8 mouse cellular contexts compared by ENCODE assay signal in the genomic region with DNA sequence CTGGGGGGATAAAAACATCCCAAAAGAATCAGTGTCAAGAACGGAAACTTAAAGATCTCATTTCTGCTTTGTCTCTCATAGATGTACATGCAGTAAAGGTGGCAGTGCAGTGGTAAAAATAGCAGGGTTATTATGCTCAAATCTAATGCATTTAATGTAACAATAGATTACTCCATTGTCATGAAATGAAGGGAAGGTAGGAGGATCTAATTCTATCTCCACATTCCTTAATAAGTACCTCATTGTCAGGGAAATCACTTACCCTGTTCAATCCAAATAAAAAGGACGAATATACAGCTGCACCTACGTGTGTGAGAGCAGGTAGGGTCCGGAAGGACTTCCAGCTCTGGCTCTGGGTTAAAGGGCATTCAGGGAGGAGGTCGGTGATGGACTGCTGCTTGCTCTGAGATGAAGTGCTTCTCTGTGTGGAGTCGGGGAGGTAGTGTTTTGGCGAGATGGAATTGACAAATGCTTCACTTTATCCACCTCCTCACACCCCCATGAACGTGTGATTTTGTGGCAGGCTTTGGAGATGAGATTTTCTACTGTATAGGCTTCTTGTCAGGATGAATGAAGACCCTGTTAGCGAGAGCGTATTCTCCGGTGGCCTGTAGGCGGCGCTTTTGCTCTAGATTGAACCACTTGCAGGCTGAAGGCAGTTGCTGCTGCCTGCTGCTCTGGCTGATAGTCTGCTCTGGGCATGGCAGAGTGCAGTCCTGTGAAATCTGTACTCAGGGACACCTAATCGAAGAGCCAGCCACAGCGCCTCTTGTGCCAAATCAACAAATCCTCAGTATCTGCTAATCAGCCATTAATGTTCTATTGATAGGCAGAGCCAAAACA.
DNase-seq lines count a peak whose midpoint lies in the region; ATAC-seq lines count a peak whose summit lies in the region.

No protein-coding gene starts in this region.

- ATAC-seq in intestine, embryonic 14.5 days (replicated peaks; ENCODE audit: low FRiP score, low TSS enrichment, low read depth) = no peak
- ATAC-seq in intestine, embryonic 16.5 days = no peak
- ATAC-seq in forebrain, embryonic 11.5 days (replicated peaks; ENCODE audit: low FRiP score) = peak; percentile 86
- peak; percentile 92 for ATAC-seq in hindbrain, embryonic 16.5 days
- peak; percentile 90 for ATAC-seq in neural tube, embryonic 15.5 days (ENCODE audit: low FRiP score)
- no peak for ATAC-seq in activated CD4-positive, CD25-positive, alpha-beta regulatory T cell, adult 4 months

- no peak overlapping the region for H3K27ac ChIP-seq in intestine, embryonic 14.5 days (ENCODE audit: low read depth)
- no peak overlapping the region for H3K27ac ChIP-seq in intestine, embryonic 16.5 days (ENCODE audit: low read length)
- H3K27ac ChIP-seq in forebrain, embryonic 11.5 days (ENCODE audit: low read depth, low read length) = no peak overlapping the region
- H3K27ac ChIP-seq in hindbrain, embryonic 16.5 days (ENCODE audit: low read depth, low read length) = no peak overlapping the region
- no peak overlapping the region for H3K27ac ChIP-seq in neural tube, embryonic 15.5 days (replicated peaks)

- H3K9ac ChIP-seq in intestine, embryonic 14.5 days (ENCODE audit: low read length) = no peak overlapping the region
- H3K9ac ChIP-seq in intestine, embryonic 16.5 days (ENCODE audit: low read depth, low read length) = no peak overlapping the region
- no peak overlapping the region for H3K9ac ChIP-seq in forebrain, embryonic 11.5 days (ENCODE audit: low read length)
- H3K9ac ChIP-seq in hindbrain, embryonic 16.5 days (ENCODE audit: low read depth, low read length) = no peak overlapping the region
- H3K9ac ChIP-seq in neural tube, embryonic 15.5 days (replicated peaks) = no peak overlapping the region

- no peaks in the 10 kb centered on the region for H3K27me3 ChIP-seq in intestine, embryonic 14.5 days (replicated peaks; ENCODE audit: control insufficient read depth, insufficient read depth, low read length)
- H3K27me3 ChIP-seq in intestine, embryonic 16.5 days (replicated peaks; ENCODE audit: control insufficient read depth, insufficient read depth, low read length) = no peaks in the 10 kb centered on the region
- no peaks in the 10 kb centered on the region for H3K27me3 ChIP-seq in forebrain, embryonic 11.5 days (ENCODE audit: control insufficient read depth, insufficient read depth, low read length)
- H3K27me3 ChIP-seq in hindbrain, embryonic 16.5 days (replicated peaks; ENCODE audit: control insufficient read depth, insufficient read depth, low read length) = no peaks in the 10 kb centered on the region
- H3K27me3 ChIP-seq in neural tube, embryonic 15.5 days (replicated peaks) = no peaks in the 10 kb centered on the region

- intact Hi-C loops in left cerebral cortex, postnatal 10 days (cut with DNase I) = loop anchor here (10.0 kb wide), 1 partner anchor 668 kb away; a partner anchor contains a TSS

- no peak overlapping the region for H3K4me2 ChIP-seq in intestine, embryonic 14.5 days (ENCODE audit: low read length)
- no peak overlapping the region for H3K4me2 ChIP-seq in intestine, embryonic 16.5 days (ENCODE audit: low read depth, low read length)
- no peak overlapping the region for H3K4me2 ChIP-seq in forebrain, embryonic 11.5 days (ENCODE audit: low read depth, low read length, severe bottlenecking)
- no peak overlapping the region for H3K4me2 ChIP-seq in hindbrain, embryonic 16.5 days (ENCODE audit: low read length)
- H3K4me2 ChIP-seq in neural tube, embryonic 15.5 days = no peak overlapping the region

- DNase-seq in intestine, embryonic 14.5 days (ENCODE audit: low spot score) = peak; percentile 73
- peak; percentile 87 for DNase-seq in brain, adult 2 months (ENCODE audit: low read depth, low spot score)
- DNase-seq in forebrain, embryonic 11.5 days (ENCODE audit: low spot score) = peak; percentile 87
- DNase-seq in left cerebral cortex, postnatal 10 days (ENCODE audit: extremely low spot score in 1 of 2, low spot score in 2 of 2) = peak; percentile 81 to 82

- no peaks in the 10 kb centered on the region for H3K9me3 ChIP-seq in intestine, embryonic 14.5 days (ENCODE audit: control insufficient read depth, low read length)
- no peaks in the 10 kb centered on the region for H3K9me3 ChIP-seq in intestine, embryonic 16.5 days (ENCODE audit: control insufficient read depth, low read length)
- H3K9me3 ChIP-seq in forebrain, embryonic 11.5 days (ENCODE audit: control insufficient read depth, low read length) = no peaks in the 10 kb centered on the region
- H3K9me3 ChIP-seq in hindbrain, embryonic 16.5 days (ENCODE audit: control insufficient read depth, low read length) = no peaks in the 10 kb centered on the region
- no peaks in the 10 kb centered on the region for H3K9me3 ChIP-seq in neural tube, embryonic 15.5 days (replicated peaks)

- H3K4me1 ChIP-seq in intestine, embryonic 14.5 days (replicated peaks; ENCODE audit: control insufficient read depth, insufficient read depth, low read length) = no peaks in the 10 kb centered on the region
- H3K4me1 ChIP-seq in intestine, embryonic 16.5 days (ENCODE audit: control insufficient read depth, insufficient read depth, low read length) = no peaks in the 10 kb centered on the region
- H3K4me1 ChIP-seq in forebrain, embryonic 11.5 days (replicated peaks; ENCODE audit: control insufficient read depth, insufficient read depth, low read length) = no peaks in the 10 kb centered on the region
- H3K4me1 ChIP-seq in hindbrain, embryonic 16.5 days (ENCODE audit: control insufficient read depth, insufficient read depth, low read depth, low read length) = no peaks in the 10 kb centered on the region; the same call in 1 of the 2 replicates
- no peaks in the 10 kb centered on the region for H3K4me1 ChIP-seq in neural tube, embryonic 15.5 days

- no peaks in the 10 kb centered on the region for H3K36me3 ChIP-seq in intestine, embryonic 14.5 days (ENCODE audit: control insufficient read depth, insufficient read depth, low read length)
- H3K36me3 ChIP-seq in intestine, embryonic 16.5 days (ENCODE audit: control insufficient read depth, insufficient read depth, low read length) = no peaks in the 10 kb centered on the region
- H3K36me3 ChIP-seq in forebrain, embryonic 11.5 days (ENCODE audit: control insufficient read depth, insufficient read depth, low read length) = no peaks in the 10 kb centered on the region
- no peaks in the 10 kb centered on the region for H3K36me3 ChIP-seq in hindbrain, embryonic 16.5 days (ENCODE audit: control insufficient read depth, insufficient read depth, low read length)
- H3K36me3 ChIP-seq in neural tube, embryonic 15.5 days = no peaks in the 10 kb centered on the region

- WGBS in intestine, embryonic 14.5 days = 20% methylated on average over 15 of the region's 15 CpGs
- WGBS in intestine, embryonic 16.5 days = 23% methylated on average over 15 of the region's 15 CpGs
- 23% methylated on average over 15 of the region's 15 CpGs for WGBS in forebrain, embryonic 11.5 days
- 20% methylated on average over 15 of the region's 15 CpGs for WGBS in hindbrain, embryonic 16.5 days
- 21% methylated on average over 15 of the region's 15 CpGs for WGBS in neural tube, embryonic 15.5 days

- no peak overlapping the region for H3K4me3 ChIP-seq in intestine, embryonic 14.5 days (ENCODE audit: low read depth, low read length)
- no peak overlapping the region for H3K4me3 ChIP-seq in intestine, embryonic 16.5 days (ENCODE audit: low read length)
- H3K4me3 ChIP-seq in forebrain, embryonic 11.5 days (ENCODE audit: low read depth, low read length) = no peak overlapping the region
- H3K4me3 ChIP-seq in hindbrain, embryonic 16.5 days (ENCODE audit: low read length) = no peak overlapping the region
- no peak overlapping the region for H3K4me3 ChIP-seq in neural tube, embryonic 15.5 days (replicated peaks)

Comparison
In these comparisons a context has a peak if more than half of its experiments do, and no peak if none do; other contexts are left out.
1. ATAC-seq: peak in forebrain, embryonic 11.5 days (single experiment), hindbrain, embryonic 16.5 days (single experiment) and neural tube, embryonic 15.5 days (single experiment); none in intestine, embryonic 14.5 days (single experiment), intestine, embryonic 16.5 days (single experiment) and activated CD4-positive, CD25-positive, alpha-beta regulatory T cell, adult 4 months (single experiment).
2. Peak in every context shown above with its lines, with median percentiles within 50 percentile points of each other: DNase-seq.